Mouse (Mus musculus) hindbrain, embryonic 15.5 days (tissue): Measurements from ENCODE around the gene Tmem243. TPM values are rescaled to one million over a fixed set of nuclear protein-coding genes. Genes with fewer than 3 reads are reported as not detected.
"Not testable (repeated sequence)": the region's sequence is repeated elsewhere in the genome, so short reads cannot be mapped to it uniquely, and the experiment has no call there.

Experiments used
- ATAC-seq: fragments of 200-750 bp; cut with Nextera tagmentation; 2 replicates; pipeline ENCODE4 v1.8.0; 2017; ENCODE audit warnings: low read depth, moderate number of reproducible peaks, moderate TSS enrichment; ENCODE audit not compliant: low FRiP score
- H3K27ac ChIP-seq: fragments of 300-500 bp; sonication (generic); replicated peaks from 2 replicates; pipeline ENCODE4 v1.5.1; 2015; ENCODE audit warnings: mild to moderate bottlenecking, inconsistent platforms
- H3K27me3 ChIP-seq: fragments of 300-500 bp; sonication (generic); 2 replicates; pipeline ENCODE4 v1.6.1; 2015; ENCODE audit warnings: control low read depth, inconsistent platforms
- H3K36me3 ChIP-seq: fragments of 300-500 bp; sonication (generic); 2 replicates; pipeline ENCODE4 v1.6.1; 2015; ENCODE audit warnings: control low read depth, inconsistent platforms
- H3K4me1 ChIP-seq: fragments of 300-500 bp; sonication (generic); replicated peaks from 2 replicates; pipeline ENCODE4 v1.6.1; 2015; ENCODE audit warnings: control low read depth, inconsistent platforms
- H3K4me2 ChIP-seq: fragments of 300-500 bp; sonication (generic); 2 replicates; pipeline ENCODE4 v1.6.1; 2015; ENCODE audit warnings: moderate library complexity, mild to moderate bottlenecking, inconsistent platforms
- H3K4me3 ChIP-seq: fragments of 300-500 bp; sonication (generic); 2 replicates; pipeline ENCODE4 v1.5.1; 2015; ENCODE audit warnings: mild to moderate bottlenecking, inconsistent platforms
- H3K9ac ChIP-seq: fragments of 300-500 bp; sonication (generic); 2 replicates; pipeline ENCODE4 v1.6.1; 2015; ENCODE audit warnings: inconsistent platforms
- H3K9me3 ChIP-seq: fragments of 300-500 bp; sonication (generic); 2 replicates; pipeline ENCODE4 v1.6.1; 2016; ENCODE audit warnings: control low read depth, inconsistent platforms
- WGBS: fragments of 180-500 bp; shearing (Covaris S2); methylation state at CpG from one replicate; pipeline ENCODE4 v1.1.7; 2015; 5-methylcytosine and 5-hydroxymethylcytosine counted together
- polyA plus RNA-seq: library from polyadenylated mRNA; unstranded; fragments of >200 nt; fragmentation: Nextera tagmentation; extraction: Ambion mirVana; gene quantifications from 2 replicates; pipeline ENCODE4 v1.2.1, GENCODE M21; 2015

The Tmem243 gene
- polyA plus RNA-seq, 1 experiment from 2014 or later: 10.6 TPM

DNA sequence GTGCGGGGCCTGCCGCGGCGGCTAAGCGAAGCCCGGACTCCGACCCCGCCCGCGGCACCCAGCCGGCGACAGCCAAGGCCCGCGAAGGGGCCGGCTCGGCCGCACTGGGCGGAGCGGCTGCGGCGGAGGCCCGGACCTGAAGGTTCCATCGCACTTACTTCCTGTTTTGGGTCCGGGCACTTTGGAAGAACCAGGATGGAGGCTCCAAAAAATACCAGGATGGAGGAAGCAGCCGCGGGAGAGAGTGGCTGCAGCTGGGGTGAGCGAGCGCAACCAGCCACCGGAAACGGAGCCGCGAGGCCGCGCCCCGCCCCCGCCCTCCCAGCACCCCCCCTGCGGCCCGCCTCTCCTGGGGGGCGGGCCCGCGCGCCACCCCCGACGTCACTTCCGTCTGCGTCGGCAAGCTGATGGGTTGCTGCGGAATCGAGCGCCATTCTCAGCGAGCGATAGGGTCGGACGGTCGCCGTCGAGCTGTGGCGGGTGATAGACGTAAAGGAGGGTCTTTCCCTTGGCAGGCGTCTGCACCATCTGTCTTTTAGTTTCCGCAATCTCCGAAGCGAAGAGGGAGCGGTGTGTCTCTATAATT is 61.1 kb downstream of the Tmem243 start, which contains the start of gene Dmtf1:
TSS of gene Dmtf1 (minus strand) at position 321 of the 586 bp plus-strand sequence.
- peak within 1 kb of the TSS; percentile 96 for H3K4me3 ChIP-seq
- no peaks in the 10 kb centered on the region for H3K36me3 ChIP-seq
- H3K4me2 ChIP-seq: peak within 1 kb of the TSS; percentile 76
- no peaks in the 10 kb centered on the region for H3K27me3 ChIP-seq
- H3K9me3 ChIP-seq: no peaks in the 10 kb centered on the region
- H3K9ac ChIP-seq: peak within 1 kb of the TSS; percentile 96
- under 1% methylated on average over 64 of the region's 64 CpGs for WGBS
- peak within 1 kb of the TSS; percentile 99 for H3K27ac ChIP-seq
- peaks cover 33% of the 10 kb centered on the region for H3K4me1 ChIP-seq
- ATAC-seq: peak; percentile 96

DNA sequence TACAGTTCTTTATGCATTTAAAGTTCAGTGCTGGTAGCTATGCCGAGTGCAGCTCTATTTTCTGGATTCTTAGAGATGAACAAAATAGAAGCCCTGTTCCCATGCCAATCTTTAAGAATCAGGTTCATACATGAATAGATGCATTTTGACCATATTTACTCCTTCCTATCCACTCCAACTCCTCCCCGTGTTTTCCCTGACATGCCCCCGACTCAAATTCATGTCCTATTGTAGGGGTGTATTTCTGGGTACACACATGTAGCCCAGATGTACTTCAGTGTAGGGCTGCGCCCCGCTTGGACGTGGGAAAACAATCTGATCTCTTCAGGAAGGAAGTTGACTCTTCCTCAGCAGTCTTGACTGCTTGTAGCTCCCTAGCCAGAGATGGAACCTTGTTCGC is 61.6 kb downstream of the Tmem243 start:
- ATAC-seq: peak; percentile 31; the same call in 1 of the 2 replicates
- WGBS: 15% methylated on average over 7 of the region's 7 CpGs
- H3K27me3 ChIP-seq: no peaks in the 10 kb centered on the region

DNA sequence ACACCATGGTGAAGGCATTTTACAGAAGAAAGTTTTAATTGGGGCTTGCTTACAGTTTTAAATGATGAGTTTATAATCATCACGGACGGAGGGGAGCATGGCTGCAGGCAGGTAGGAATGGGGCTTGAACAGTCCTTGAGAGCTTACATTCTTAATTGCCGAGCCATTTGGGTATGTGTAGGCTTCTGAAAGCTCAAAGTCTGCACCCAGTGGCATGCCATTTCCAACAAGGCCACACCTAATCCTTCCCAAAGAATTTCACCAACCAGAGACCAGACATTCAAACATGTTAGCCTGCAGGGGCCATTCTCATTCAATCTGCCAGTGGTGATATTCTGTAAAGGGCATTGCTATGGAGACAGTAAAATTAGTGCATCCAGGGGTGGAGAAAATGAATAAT is 62.9 kb downstream of the Tmem243 start:
- Histone ChIP-seq H3K4me3 (no peak overlapping the region), H3K9ac (no peak overlapping the region), H3K9me3 (no peaks in the 10 kb centered on the region)

More for the DNA sequence above, 61.6 kb downstream of the Tmem243 start:
- peak overlapping the region; percentile 99 for H3K27ac ChIP-seq
- peaks cover 27% of the 10 kb centered on the region for H3K4me1 ChIP-seq
- H3K4me2 ChIP-seq: peak overlapping the region; percentile 76
- H3K9ac ChIP-seq: peak overlapping the region; percentile 60
- H3K9me3 ChIP-seq: no peaks in the 10 kb centered on the region
- H3K36me3 ChIP-seq: no peaks in the 10 kb centered on the region
- H3K4me3 ChIP-seq: peak overlapping the region; percentile 96

DNA sequence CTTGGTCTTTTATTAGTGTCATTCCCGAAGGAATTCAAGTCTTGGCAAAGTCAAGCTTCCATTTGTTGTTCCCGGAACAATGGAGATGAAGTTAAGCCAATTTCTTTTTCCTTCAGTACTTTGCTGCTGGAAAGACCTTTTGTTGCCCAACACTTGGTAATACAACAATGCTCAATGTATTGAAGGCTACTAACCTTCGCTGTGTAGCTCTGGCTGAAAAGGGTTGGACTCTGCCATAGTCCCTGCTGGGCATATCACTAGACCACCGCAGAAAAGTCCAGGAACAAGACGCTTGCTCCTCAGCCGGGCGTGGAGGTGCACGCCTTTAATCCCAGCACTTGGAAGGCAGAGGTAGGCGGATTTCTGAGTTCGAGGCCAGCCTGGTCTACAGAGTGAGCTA is 64.7 kb downstream of the Tmem243 start:
- not testable (repeated sequence) for H3K9ac ChIP-seq, H3K27ac ChIP-seq, H3K36me3 ChIP-seq, H3K4me2 ChIP-seq, H3K27me3 ChIP-seq, H3K4me3 ChIP-seq, H3K9me3 ChIP-seq, H3K4me1 ChIP-seq, ATAC-seq
- WGBS: 92% methylated on average over 10 of the region's 10 CpGs

More for the DNA sequence above, 62.9 kb downstream of the Tmem243 start:
- H3K27ac ChIP-seq: no peak overlapping the region
- H3K4me2 ChIP-seq: no peak overlapping the region
- H3K36me3 ChIP-seq: no peaks in the 10 kb centered on the region
- peaks cover 23% of the 10 kb centered on the region for H3K4me1 ChIP-seq
- ATAC-seq: no peak
- no peaks in the 10 kb centered on the region for H3K27me3 ChIP-seq
- WGBS: 97% methylated on average over 3 of the region's 3 CpGs

DNA sequence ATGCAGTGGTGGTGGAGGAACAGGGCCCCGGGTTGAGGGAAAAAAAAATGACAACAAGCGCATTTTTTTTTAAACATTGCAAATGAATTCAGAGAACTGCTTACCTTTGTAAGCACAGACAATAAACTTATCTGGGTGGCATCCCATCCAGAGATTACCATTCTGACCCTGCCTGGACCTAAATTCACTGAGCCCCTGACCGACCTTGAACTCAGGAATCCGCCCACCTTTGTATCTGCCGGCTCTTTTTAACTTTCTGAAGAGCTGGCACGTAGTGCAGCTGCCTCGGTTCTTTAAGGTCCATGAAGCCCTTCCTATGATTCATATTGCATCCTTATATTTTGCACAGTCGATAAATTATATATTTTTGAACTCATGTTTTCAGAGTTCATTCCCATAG is 65.9 kb downstream of the Tmem243 start:
- H3K9ac ChIP-seq: no peak overlapping the region
- H3K4me2 ChIP-seq: no peak overlapping the region
- no peak overlapping the region for H3K4me3 ChIP-seq
- H3K9me3 ChIP-seq: no peaks in the 10 kb centered on the region
- H3K4me1 ChIP-seq: peaks cover 7% of the 10 kb centered on the region; the same call in 1 of the 2 replicates
- H3K27ac ChIP-seq: no peak overlapping the region
- ATAC-seq: no peak
- H3K36me3 ChIP-seq: no peaks in the 10 kb centered on the region
- 83% methylated on average over 8 of the region's 8 CpGs for WGBS
- no peaks in the 10 kb centered on the region for H3K27me3 ChIP-seq

DNA sequence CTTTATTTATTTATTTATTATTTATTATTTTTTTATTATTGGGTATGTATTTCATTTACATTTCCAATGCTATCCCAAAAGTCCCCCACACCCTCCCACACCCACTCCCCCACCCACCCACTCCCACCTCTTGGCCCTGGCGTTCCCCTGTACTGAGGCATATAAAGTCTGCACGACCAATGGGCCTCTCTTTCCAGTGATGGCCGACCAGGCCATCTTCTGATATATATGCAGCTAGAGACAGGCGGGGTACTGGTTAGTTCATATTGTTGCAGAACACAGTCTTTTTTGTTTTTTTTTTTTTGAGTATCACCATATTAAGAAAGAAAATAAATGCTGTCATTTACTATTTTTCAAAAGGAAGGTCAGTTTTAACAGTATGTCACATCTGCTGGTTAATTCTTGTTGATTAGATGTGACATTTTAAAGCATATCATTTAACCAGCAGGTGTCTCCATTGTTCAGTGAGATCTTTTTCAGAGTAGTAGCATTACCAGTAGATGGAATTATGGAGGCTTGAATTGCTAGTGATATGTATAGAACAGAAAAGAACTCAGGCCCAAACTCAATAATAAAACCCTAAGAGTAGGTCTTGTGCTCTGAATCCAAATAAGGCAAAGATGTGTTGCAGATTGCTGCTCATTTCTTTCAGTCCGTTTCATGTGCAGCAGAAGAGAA is 69.0 kb downstream of the Tmem243 start:
- not testable (repeated sequence) for H3K9ac ChIP-seq, H3K4me2 ChIP-seq, H3K36me3 ChIP-seq, H3K27me3 ChIP-seq, H3K4me1 ChIP-seq, H3K9me3 ChIP-seq, H3K27ac ChIP-seq, H3K4me3 ChIP-seq
- 78% methylated on average over 5 of the region's 5 CpGs for WGBS
- ATAC-seq: peak; percentile 71

DNA sequence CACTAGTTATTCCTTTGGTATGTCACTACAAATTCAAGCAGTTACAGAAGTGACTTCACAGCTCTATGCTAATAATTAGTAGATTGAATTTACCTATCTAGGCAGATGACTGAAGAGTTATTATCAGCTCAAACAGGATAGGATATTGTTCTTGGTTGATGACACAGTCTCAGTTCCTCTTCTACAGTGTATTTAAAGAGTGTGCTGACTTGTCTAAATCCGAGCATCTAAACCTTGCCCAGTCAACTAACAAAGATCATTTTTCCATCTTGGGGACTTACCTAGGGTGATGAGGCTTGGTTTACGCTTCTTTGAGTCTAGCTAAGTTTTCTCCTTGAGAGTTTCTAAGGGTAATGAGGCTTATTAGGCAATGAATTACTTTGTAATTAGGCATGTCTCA is 72.8 kb downstream of the Tmem243 start:
- no peaks in the 10 kb centered on the region for H3K27me3 ChIP-seq
- ATAC-seq: no peak
- no peak overlapping the region for H3K9ac ChIP-seq
- H3K9me3 ChIP-seq: no peaks in the 10 kb centered on the region
- H3K27ac ChIP-seq: no peak overlapping the region
- 69% methylated on average over 2 of the region's 2 CpGs for WGBS
- H3K4me2 ChIP-seq: no peak overlapping the region
- H3K36me3 ChIP-seq: no peaks in the 10 kb centered on the region
- no peaks in the 10 kb centered on the region for H3K4me1 ChIP-seq
- no peak overlapping the region for H3K4me3 ChIP-seq

DNA sequence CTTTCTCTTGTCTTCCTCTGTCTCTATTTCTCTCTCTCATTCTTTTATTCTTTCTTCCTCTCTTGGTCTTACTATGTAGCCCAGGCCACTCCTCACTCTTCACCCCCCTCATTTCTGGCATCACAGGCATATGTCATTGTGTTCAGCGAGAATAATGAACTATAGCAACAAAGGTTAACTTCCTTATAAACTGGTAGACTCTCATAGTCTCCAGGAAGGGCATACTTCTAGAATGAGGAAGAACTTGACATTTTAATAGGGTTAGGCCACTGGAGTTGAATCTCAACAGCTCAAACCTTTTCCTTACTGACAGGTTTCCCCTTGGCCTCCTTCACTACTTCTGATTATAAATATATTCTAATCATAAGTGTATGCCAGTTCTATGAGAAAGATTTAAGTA is 86.0 kb downstream of the Tmem243 start:
- no peaks in the 10 kb centered on the region for H3K36me3 ChIP-seq
- no peak overlapping the region for H3K4me3 ChIP-seq
- H3K9ac ChIP-seq: no peak overlapping the region
- H3K27me3 ChIP-seq: no peaks in the 10 kb centered on the region
- H3K4me2 ChIP-seq: no peak overlapping the region
- no peak for ATAC-seq
- no peak overlapping the region for H3K27ac ChIP-seq
- no peaks in the 10 kb centered on the region for H3K9me3 ChIP-seq
- H3K4me1 ChIP-seq: no peaks in the 10 kb centered on the region
- 74% methylated on average over 1 of the region's 1 CpGs for WGBS

Other genes with a start within 250 kb of the Tmem243 start
- gene Abcb4, start 207.0 kb upstream of the Tmem243 start, polyA plus RNA-seq: 0.61 and 0.81 TPM in 2 replicates
- gene Crot, start 103.3 kb upstream of the Tmem243 start, polyA plus RNA-seq: 21.7 and 21.9 TPM in 2 replicates
- 55.8 and 56.1 TPM in 2 replicates for gene Dmtf1, start 61.1 kb downstream of the Tmem243 start, polyA plus RNA-seq
- 23.3 and 25.7 TPM in 2 replicates for gene 9330182L06Rik, start 165.4 kb downstream of the Tmem243 start, polyA plus RNA-seq